Mouse (Mus musculus) lung, embryonic 16.5 days (tissue): ENCODE data around the gene Mtr. TPM values are rescaled to one million over a fixed set of nuclear protein-coding genes. Genes with fewer than 3 reads are reported as not detected.
A peak's percentile ranks its signal among the peaks of the same experiment; 100 is the strongest.

Source experiments
- ATAC-seq: fragments of 200-750 bp; cut with Nextera tagmentation; 2 replicates; pipeline ENCODE4 v1.8.0; 2017; ENCODE audit warnings: low read depth, mild to moderate bottlenecking, moderate library complexity
- H3K27ac ChIP-seq: fragments of 300-500 bp; sonication (generic); 2 replicates; pipeline ENCODE4 v1.5.1; 2014; ENCODE audit warnings: mild to moderate bottlenecking, control low read depth, low read length
- H3K27me3 ChIP-seq: fragments of 300-500 bp; sonication (generic); 2 replicates; pipeline ENCODE4 v1.6.1; 2014; ENCODE audit warnings: low read depth, low read length, mixed read lengths; ENCODE audit not compliant: control insufficient read depth, insufficient read depth
- H3K36me3 ChIP-seq: fragments of 300-500 bp; sonication (generic); 2 replicates; pipeline ENCODE4 v1.6.1; 2014; ENCODE audit warnings: low read length; ENCODE audit not compliant: control insufficient read depth, insufficient read depth
- H3K4me1 ChIP-seq: fragments of 300-500 bp; sonication (generic); replicated peaks from 2 replicates; pipeline ENCODE4 v1.6.1; 2014; ENCODE audit warnings: low read length, mixed read lengths; ENCODE audit not compliant: control insufficient read depth, insufficient read depth
- H3K4me2 ChIP-seq: fragments of 300-500 bp; sonication (generic); 2 replicates; pipeline ENCODE4 v1.6.1; 2014; ENCODE audit warnings: low read depth, low read length, control low read depth
- H3K4me3 ChIP-seq: fragments of 300-500 bp; sonication (generic); 2 replicates; pipeline ENCODE4 v1.5.1; 2014; ENCODE audit warnings: mild to moderate bottlenecking, low read length, control low read depth
- H3K9ac ChIP-seq: fragments of 300-500 bp; sonication (generic); 2 replicates; pipeline ENCODE4 v1.6.1; 2014; ENCODE audit warnings: low read length, control low read depth
- H3K9me3 ChIP-seq: fragments of 300-500 bp; sonication (generic); 2 replicates; pipeline ENCODE4 v1.6.1; 2016; ENCODE audit warnings: low read length; ENCODE audit not compliant: control insufficient read depth
- WGBS: fragments of 180-500 bp; shearing (Covaris S2); extraction: QIAGEN DNeasy Blood & Tissue Kit; methylation state at CpG from one replicate; pipeline ENCODE4 v1.1.7; 2014; 5-methylcytosine and 5-hydroxymethylcytosine counted together
- polyA plus RNA-seq: library from polyadenylated mRNA; unstranded; fragments of >200 nt; fragmentation: Nextera tagmentation; extraction: Ambion mirVana; gene quantifications from 2 replicates; pipeline ENCODE4 v1.2.1, GENCODE M21; 2015

Mtr gene
- polyA plus RNA-seq, 1 experiment from 2014 or later: 15.6 TPM

DNA sequence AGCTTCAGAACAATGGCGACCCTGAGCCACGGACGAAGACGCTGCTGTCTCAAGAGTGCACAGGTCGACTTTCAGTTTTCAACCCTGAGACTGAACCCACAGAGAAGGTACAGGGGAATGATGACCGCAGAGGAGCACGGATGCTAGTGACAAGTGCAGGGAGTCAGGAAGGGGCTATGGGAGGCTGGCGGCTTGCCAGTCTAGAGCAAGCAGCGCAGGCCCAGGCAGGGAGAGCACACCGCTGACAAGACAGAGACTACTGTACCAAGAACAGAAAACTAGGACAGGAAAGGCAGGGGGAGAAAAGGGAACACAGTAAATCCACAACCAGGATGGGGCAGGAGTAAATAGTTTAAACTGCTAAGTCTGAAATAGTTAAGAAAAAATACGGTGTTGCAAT lies 69.1 kb downstream of the Mtr start:
- ATAC-seq: no peak
- Histone ChIP-seq H3K27ac (no peak overlapping the region), H3K4me1 (no peaks in the 10 kb centered on the region), H3K9me3 (no peaks in the 10 kb centered on the region), H3K4me3 (no peak overlapping the region), H3K9ac (no peak overlapping the region), H3K27me3 (no peaks in the 10 kb centered on the region), H3K4me2 (no peak overlapping the region), H3K36me3 (peaks cover 7% of the 10 kb centered on the region)
- WGBS: 85% methylated on average over 11 of the region's 11 CpGs

GRCm38 (mm10) chr13:12179481-12179880 lies 78.4 kb downstream of the Mtr start:
- no peaks in the 10 kb centered on the region for H3K4me1 ChIP-seq
- ATAC-seq: no peak
- 64% methylated on average over 8 of the region's 8 CpGs for WGBS
- H3K9ac ChIP-seq: no peak overlapping the region
- no peaks in the 10 kb centered on the region for H3K9me3 ChIP-seq
- no peak overlapping the region for H3K4me2 ChIP-seq
- H3K27me3 ChIP-seq: no peaks in the 10 kb centered on the region
- H3K36me3 ChIP-seq: no peaks in the 10 kb centered on the region; the same call in 1 of the 2 replicates
- no peak overlapping the region for H3K27ac ChIP-seq
- H3K4me3 ChIP-seq: no peak overlapping the region

- Histone ChIP-seq H3K27me3 (no peaks in the 10 kb centered on the region), H3K4me1 (no peaks in the 10 kb centered on the region), H3K4me3 (no peak overlapping the region), H3K4me2 (no peak overlapping the region), H3K36me3 (no peaks in the 10 kb centered on the region; the same call in 1 of the 2 replicates), H3K9me3 (no peaks in the 10 kb centered on the region), H3K9ac (no peak overlapping the region), H3K27ac (no peak overlapping the region)
- WGBS: 43% methylated on average over 3 of the region's 3 CpGs
- no peak for ATAC-seq
These were observed 81.2 kb downstream of the Mtr start for GRCm38 (mm10) chr13:12176761-12177160.

- Histone ChIP-seq H3K4me1 (no peaks in the 10 kb centered on the region), H3K36me3 (no peaks in the 10 kb centered on the region; the same call in 1 of the 2 replicates), H3K27me3 (no peaks in the 10 kb centered on the region), H3K9me3 (no peaks in the 10 kb centered on the region), H3K4me3 (no peak overlapping the region), H3K27ac (no peak overlapping the region), H3K4me2 (no peak overlapping the region), H3K9ac (no peak overlapping the region)
- WGBS: 30% methylated on average over 16 of the region's 16 CpGs
- no peak for ATAC-seq
These were observed 81.8 kb downstream of the Mtr start for GRCm38 (mm10) chr13:12175988-12176736.

GRCm38 (mm10) chr13:12167276-12167675 lies 90.6 kb downstream of the Mtr start:
- H3K4me2 ChIP-seq: no peak overlapping the region
- H3K4me1 ChIP-seq: peaks cover 8% of the 10 kb centered on the region
- no peak for ATAC-seq
- H3K9me3 ChIP-seq: no peaks in the 10 kb centered on the region
- H3K36me3 ChIP-seq: no peaks in the 10 kb centered on the region
- H3K27me3 ChIP-seq: no peaks in the 10 kb centered on the region
- H3K9ac ChIP-seq: no peak overlapping the region
- 80% methylated on average over 9 of the region's 9 CpGs for WGBS
- H3K27ac ChIP-seq: no peak overlapping the region
- no peak overlapping the region for H3K4me3 ChIP-seq

- Histone ChIP-seq H3K36me3 (no peaks in the 10 kb centered on the region), H3K27ac (no peak overlapping the region), H3K4me2 (no peak overlapping the region), H3K9me3 (no peaks in the 10 kb centered on the region), H3K27me3 (no peaks in the 10 kb centered on the region), H3K4me3 (no peak overlapping the region), H3K9ac (no peak overlapping the region), H3K4me1 (peaks cover 8% of the 10 kb centered on the region)
- WGBS: 14% methylated on average over 6 of the region's 6 CpGs
- no peak for ATAC-seq
These were observed 91.5 kb downstream of the Mtr start for GRCm38 (mm10) chr13:12166386-12166785.

DNA sequence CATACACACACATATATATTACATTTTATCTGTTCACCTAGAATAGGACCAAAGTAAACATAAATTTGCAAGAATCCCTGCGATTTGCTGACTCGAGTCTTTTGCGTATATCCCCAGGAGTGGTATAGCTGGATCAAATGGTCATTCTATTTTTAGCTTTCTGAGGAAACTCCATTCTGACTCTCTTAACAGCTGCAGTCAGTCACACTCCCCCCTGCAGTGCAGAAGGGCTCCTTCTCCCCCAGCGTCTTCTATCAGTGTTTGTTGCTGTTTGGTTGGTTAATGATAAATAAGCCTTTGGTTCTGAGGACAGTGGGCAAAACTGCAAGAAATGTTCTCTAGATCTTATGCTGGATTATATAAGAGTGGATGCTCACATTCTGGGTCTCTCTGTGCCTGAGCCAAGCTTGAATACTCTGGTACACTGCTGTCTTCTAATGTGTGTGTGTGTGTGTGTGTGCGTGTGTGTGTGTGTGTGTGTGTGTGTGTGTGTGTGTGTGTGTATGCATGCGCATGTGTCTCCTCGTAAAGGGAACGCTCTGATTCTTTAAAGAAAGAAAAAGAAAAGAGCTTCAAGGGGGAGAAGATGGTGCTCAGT lies 92.4 kb downstream of the Mtr start:
- Histone ChIP-seq H3K4me1 (peaks cover 8% of the 10 kb centered on the region), H3K9me3 (no peaks in the 10 kb centered on the region), H3K4me3 (no peak overlapping the region), H3K4me2 (no peak overlapping the region), H3K9ac (no peak overlapping the region), H3K27me3 (no peaks in the 10 kb centered on the region), H3K36me3 (no peaks in the 10 kb centered on the region), H3K27ac (peak overlapping the region; percentile 22; the same call in 1 of the 2 replicates)
- 39% methylated on average over 8 of the region's 8 CpGs for WGBS
- ATAC-seq: peak; percentile 92

DNA sequence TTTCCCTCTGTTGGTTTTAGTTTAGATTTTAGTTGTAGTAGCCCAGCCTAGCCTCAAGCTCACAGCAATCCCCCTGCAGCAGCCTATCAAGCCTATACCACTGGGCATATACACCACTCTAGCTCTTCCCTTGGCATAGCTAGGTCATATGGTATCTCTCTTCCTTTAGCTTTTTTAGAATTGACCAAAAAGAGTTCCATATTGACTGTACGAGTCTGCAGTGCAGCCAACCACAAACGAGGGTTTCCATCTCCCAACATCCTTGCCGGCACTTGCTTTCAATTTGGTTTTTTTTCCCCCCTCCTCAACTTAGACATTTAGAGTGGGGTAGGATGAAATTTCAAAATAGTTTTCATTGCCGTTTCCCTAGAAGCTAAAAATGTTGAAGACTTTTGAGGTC lies 95.5 kb downstream of the Mtr start:
- no peak for ATAC-seq
- H3K9ac ChIP-seq: no peak overlapping the region
- H3K27me3 ChIP-seq: no peaks in the 10 kb centered on the region
- no peaks in the 10 kb centered on the region for H3K36me3 ChIP-seq
- no peak overlapping the region for H3K4me2 ChIP-seq
- no peak overlapping the region for H3K27ac ChIP-seq
- peaks cover 8% of the 10 kb centered on the region for H3K4me1 ChIP-seq
- 87% methylated on average over 4 of the region's 4 CpGs for WGBS
- no peak overlapping the region for H3K4me3 ChIP-seq
- H3K9me3 ChIP-seq: no peaks in the 10 kb centered on the region

GRCm38 (mm10) chr13:12160121-12160475 lies 97.8 kb downstream of the Mtr start:
- H3K27ac ChIP-seq: no peak overlapping the region
- ATAC-seq: peak; percentile 36; the same call in 1 of the 2 replicates

More at GRCm38 (mm10) chr13:12160121-12160475, 97.8 kb downstream of the Mtr start:
- Histone ChIP-seq H3K36me3 (no peaks in the 10 kb centered on the region), H3K4me2 (no peak overlapping the region), H3K4me3 (no peak overlapping the region), H3K9ac (no peak overlapping the region), H3K4me1 (no peaks in the 10 kb centered on the region; the same call in 1 of the 2 replicates), H3K9me3 (no peaks in the 10 kb centered on the region), H3K27me3 (no peaks in the 10 kb centered on the region)
- WGBS: 22% methylated on average over 3 of the region's 3 CpGs
